Mouse (Mus musculus) liver, embryonic 14.5 days (tissue): ENCODE results near the gene Srd5a1.

ENCODE experiments used
- CTCF ChIP-seq: IDR thresholded peaks from 2 replicates; pipeline ENCODE4 v1.5.1; 2016; ENCODE audit warnings: antibody characterized with exemption, low read depth, control low read depth
- EP300 ChIP-seq: IDR thresholded peaks from 2 replicates; pipeline ENCODE4 v1.6.1; 2016; ENCODE audit warnings: antibody characterized with exemption, low read depth

- no peak for TF ChIP-seq CTCF
- no peak for TF ChIP-seq EP300
Observed at GRCm38 (mm10) chr13:69583591-69583990, 27.7 kb downstream of the Srd5a1 start.
